Comparison of ENCODE assay signal across 8 mouse cellular contexts in the genomic region with DNA sequence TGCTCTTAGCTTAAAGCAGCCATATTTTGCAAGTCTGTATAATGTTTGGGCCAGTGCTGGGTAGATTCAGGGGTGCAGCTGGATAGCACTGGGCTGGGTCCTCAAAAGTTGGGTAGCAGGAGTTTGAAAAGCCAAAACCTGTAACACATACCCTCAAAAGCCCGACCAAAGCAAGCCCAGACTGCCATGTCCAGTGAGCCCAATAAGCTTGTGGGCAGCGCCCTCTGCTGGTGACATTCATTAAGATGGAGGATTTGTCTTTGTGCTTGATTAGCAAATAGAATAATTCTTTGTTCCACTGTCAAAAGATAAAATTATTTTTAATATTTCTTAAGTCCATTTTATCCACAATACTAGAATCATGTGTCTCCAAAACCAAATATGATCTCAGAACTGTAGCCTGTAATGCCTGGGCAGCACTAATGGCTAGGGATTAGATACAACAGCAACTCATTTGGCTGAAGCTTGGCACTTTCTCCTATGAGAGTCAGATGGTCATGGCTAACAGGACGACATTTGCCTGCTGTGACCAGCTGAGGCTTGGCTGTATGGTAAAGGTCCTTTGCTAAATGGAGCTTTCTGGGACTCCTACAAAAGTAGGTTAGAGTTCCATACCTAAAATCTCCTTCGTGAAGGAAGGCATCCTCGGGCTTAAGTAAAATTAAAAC. TPM values are rescaled to one million over a fixed set of nuclear protein-coding genes. Genes with fewer than 3 reads are reported as not detected.
DNase-seq lines count a peak whose midpoint lies in the region; ATAC-seq and TF ChIP-seq lines count a peak whose summit lies in the region.

No protein-coding gene starts in this region.

- TF ChIP-seq CTCF in lung, embryonic 14.5 days (IDR thresholded peaks at IDR 0.05; ENCODE audit: low read depth), result peak; percentile 87

- peak; percentile 76 for DNase-seq in 416B (ENCODE audit: low read depth)
- peak; percentile 83 for DNase-seq in ZHBTc4 (ENCODE audit: low read depth, low spot score)
- peak; percentile 86 to 93 for DNase-seq in cerebellum, postnatal 36 days
- peak; percentile 70 to 71 for DNase-seq in gastrocnemius, adult 8-10 months (ENCODE audit: low spot score in 2 of 2)
- DNase-seq in kidney, postnatal 4 days, result peak; percentile 92
- DNase-seq in lung, embryonic 14.5 days, result peak; percentile 92
- peak; percentile 65 for DNase-seq in ovary, postnatal 36 days (ENCODE audit: low spot score)
- DNase-seq in thymus, postnatal 0 days (ENCODE audit: low spot score), result peak; percentile 74

- H3K9ac ChIP-seq in lung, embryonic 14.5 days, result no peak overlapping the region

- no peaks in the 10 kb centered on the region for H3K9me3 ChIP-seq in lung, embryonic 14.5 days (ENCODE audit: low read depth, low read length)

- H3K27me3 ChIP-seq in lung, embryonic 14.5 days (ENCODE audit: insufficient read depth, low read length), result no peaks in the 10 kb centered on the region

- H3K27ac ChIP-seq in lung, embryonic 14.5 days (ENCODE audit: low read depth), result no peak overlapping the region

- H3K4me2 ChIP-seq in lung, embryonic 14.5 days, result no peak overlapping the region

- ATAC-seq in lung, embryonic 14.5 days (ENCODE audit: insufficient read depth), result no peak

- no peaks in the 10 kb centered on the region for H3K4me1 ChIP-seq in lung, embryonic 14.5 days (ENCODE audit: insufficient read depth)

- WGBS in lung, embryonic 14.5 days, result 38% methylated on average over 5 of the region's 5 CpGs

- H3K36me3 ChIP-seq in lung, embryonic 14.5 days (ENCODE audit: insufficient read depth), result no peaks in the 10 kb centered on the region

- H3K4me3 ChIP-seq in lung, embryonic 14.5 days (ENCODE audit: low read depth, low read length), result no peak overlapping the region

RNA-seq across cellular contexts. Expression of a gene that starts 36.5 kb away (rescaled TPM):
- under 1 TPM; 0.19 to 0.89 (median 0.42) TPM for total RNA-seq in gastrocnemius, adult 8-10 months (2022)
- polyA plus RNA-seq in lung, embryonic 14.5 days (2014; fragmentation: Nextera tagmentation; extraction: Ambion mirVana), result not detected in 2 replicates
- 0.09 and 0.20 TPM in 2 replicates for polyA plus RNA-seq in thymus, postnatal 0 days (2015; fragmentation: Nextera tagmentation; extraction: Ambion mirVana)

RNA-seq across cellular contexts. Expression of a gene that starts 48.9 kb away (rescaled TPM):
- total RNA-seq in gastrocnemius, adult 8-10 months (2022), result 10 to 100 TPM; 20.1 to 24.8 (median 21.7) TPM
- 10.3 and 11.1 TPM in 2 replicates for polyA plus RNA-seq in lung, embryonic 14.5 days (2014; fragmentation: Nextera tagmentation; extraction: Ambion mirVana)
- polyA plus RNA-seq in thymus, postnatal 0 days (2015; fragmentation: Nextera tagmentation; extraction: Ambion mirVana), result 7.0 and 9.0 TPM in 2 replicates
